ENCODE assay signal across 14 mouse cellular contexts in genomic region chr8:47240266-47240665, GRCm38 (mm10).
DNase-seq lines count a peak whose midpoint lies in the region; ATAC-seq and TF ChIP-seq lines count a peak whose summit lies in the region.
"Had no signal": no experiment of that assay in that cellular context is flagged by ENCODE, and none has a peak within 500 bp of the region (broad histone marks: within the 10 kb centered on the region; RNA-seq: fewer than 3 reads in every experiment).

No protein-coding gene starts in this region.

- no peak overlapping the region for H3K9ac ChIP-seq in lung, embryonic 14.5 days
- no peak overlapping the region for H3K9ac ChIP-seq in embryonic facial prominence, embryonic 11.5 days (replicated peaks; ENCODE audit: low read length)
- 0 out of 2 replicates have a peak overlapping the region, but pooled peaks have one; percentile 4 for H3K9ac ChIP-seq in hindbrain, embryonic 12.5 days
- H3K9ac ChIP-seq in midbrain, embryonic 16.5 days (ENCODE audit: low read depth, low read length) = no peak overlapping the region
- no peak overlapping the region for H3K9ac ChIP-seq in kidney, embryonic 16.5 days (replicated peaks; ENCODE audit: low read length)
- H3K9ac ChIP-seq: liver, embryonic 14.5 days; stomach, embryonic 15.5 days had no signal

- TF ChIP-seq CTCF in lung, embryonic 14.5 days (IDR thresholded peaks at IDR 0.05; ENCODE audit: low read depth) = no peak
- no peak for TF ChIP-seq CTCF in thymus, adult 2 months (IDR thresholded peaks at IDR 0.05; ENCODE audit: borderline replicate concordance, control insufficient read depth, extremely low read depth, insufficient read depth, low read length, poor library complexity)

- peak; percentile 53 for DNase-seq in lung, embryonic 14.5 days
- no peak for DNase-seq in lung, postnatal 36 days
- peak; percentile 41 for DNase-seq in embryonic facial prominence, embryonic 11.5 days (ENCODE audit: low spot score)
- no peak for DNase-seq in thymus, adult 2 months
- DNase-seq: cerebellum, postnatal 36 days; kidney, postnatal 14 days; right cerebral cortex, postnatal 14 days had no signal

- WGBS in lung, embryonic 14.5 days = 31% methylated on average over 7 of the region's 7 CpGs
- 60% methylated on average over 7 of the region's 7 CpGs for WGBS in embryonic facial prominence, embryonic 11.5 days
- WGBS in hindbrain, embryonic 12.5 days = 32% methylated on average over 7 of the region's 7 CpGs
- WGBS in midbrain, embryonic 16.5 days = 13% methylated on average over 7 of the region's 7 CpGs
- 85% methylated on average over 7 of the region's 7 CpGs for WGBS in kidney, embryonic 16.5 days
- 89% methylated on average over 7 of the region's 7 CpGs for WGBS in thymus, adult 2 months

- H3K27ac ChIP-seq in lung, embryonic 14.5 days (ENCODE audit: low read depth) = peak overlapping the region; percentile 15; the same call in 1 of the 2 replicates
- H3K27ac ChIP-seq in embryonic facial prominence, embryonic 11.5 days (replicated peaks; ENCODE audit: low read depth, low read length) = no peak overlapping the region
- peak overlapping the region; percentile 62 for H3K27ac ChIP-seq in hindbrain, embryonic 12.5 days
- H3K27ac ChIP-seq in midbrain, embryonic 16.5 days (ENCODE audit: low read length) = no peak overlapping the region
- H3K27ac ChIP-seq in kidney, embryonic 16.5 days (ENCODE audit: low read length) = no peak overlapping the region
- no peak overlapping the region for H3K27ac ChIP-seq in thymus, adult 2 months (ENCODE audit: control insufficient read depth, insufficient read depth, low read length)
- H3K27ac ChIP-seq: liver, embryonic 14.5 days had no signal

- H3K9me3 ChIP-seq in lung, embryonic 14.5 days (ENCODE audit: low read depth, low read length) = no peaks in the 10 kb centered on the region
- no peaks in the 10 kb centered on the region for H3K9me3 ChIP-seq in embryonic facial prominence, embryonic 11.5 days (replicated peaks; ENCODE audit: control insufficient read depth, low read length)
- H3K9me3 ChIP-seq in hindbrain, embryonic 12.5 days (replicated peaks) = no peaks in the 10 kb centered on the region
- no peaks in the 10 kb centered on the region for H3K9me3 ChIP-seq in midbrain, embryonic 16.5 days (replicated peaks; ENCODE audit: control insufficient read depth, low read length, poor library complexity, severe bottlenecking)
- no peaks in the 10 kb centered on the region for H3K9me3 ChIP-seq in kidney, embryonic 16.5 days (ENCODE audit: low read length)
- H3K9me3 ChIP-seq: stomach, embryonic 15.5 days had no signal

- ATAC-seq in lung, embryonic 14.5 days (ENCODE audit: insufficient read depth) = no peak; the same call in 1 of the 2 replicates
- no peak for ATAC-seq in embryonic facial prominence, embryonic 11.5 days (replicated peaks; ENCODE audit: insufficient number of reproducible peaks, low FRiP score, low TSS enrichment, low read depth)
- ATAC-seq in hindbrain, embryonic 12.5 days (ENCODE audit: low FRiP score) = no peak
- ATAC-seq in midbrain, embryonic 16.5 days = no peak
- no peak for ATAC-seq in kidney, embryonic 16.5 days (ENCODE audit: low FRiP score, low TSS enrichment)
- ATAC-seq in megakaryocyte progenitor cell, adult 5-6 weeks (replicated peaks; ENCODE audit: poor library complexity) = no peak

- H3K27me3 ChIP-seq in lung, embryonic 14.5 days (ENCODE audit: insufficient read depth, low read length) = no peaks in the 10 kb centered on the region
- H3K27me3 ChIP-seq in embryonic facial prominence, embryonic 11.5 days (ENCODE audit: control insufficient read depth, insufficient read depth, low read length) = no peaks in the 10 kb centered on the region
- H3K27me3 ChIP-seq in hindbrain, embryonic 12.5 days = no peaks in the 10 kb centered on the region
- H3K27me3 ChIP-seq in midbrain, embryonic 16.5 days (ENCODE audit: control insufficient read depth, insufficient read depth, low read depth, low read length) = no peaks in the 10 kb centered on the region
- no peaks in the 10 kb centered on the region for H3K27me3 ChIP-seq in kidney, embryonic 16.5 days (ENCODE audit: insufficient read depth, low read length)
- no peaks in the 10 kb centered on the region for H3K27me3 ChIP-seq in thymus, adult 2 months (ENCODE audit: control insufficient read depth, insufficient read depth, low read length)
- H3K27me3 ChIP-seq: stomach, embryonic 15.5 days had no signal

- no peaks in the 10 kb centered on the region for H3K36me3 ChIP-seq in lung, embryonic 14.5 days (ENCODE audit: insufficient read depth)
- no peaks in the 10 kb centered on the region for H3K36me3 ChIP-seq in embryonic facial prominence, embryonic 11.5 days (replicated peaks; ENCODE audit: control insufficient read depth, insufficient read depth, low read depth, low read length)
- no peaks in the 10 kb centered on the region for H3K36me3 ChIP-seq in hindbrain, embryonic 12.5 days
- H3K36me3 ChIP-seq in midbrain, embryonic 16.5 days (ENCODE audit: control insufficient read depth, insufficient read depth, low read length) = no peaks in the 10 kb centered on the region
- H3K36me3 ChIP-seq in kidney, embryonic 16.5 days (ENCODE audit: insufficient read depth, low read length) = no peaks in the 10 kb centered on the region
- no peaks in the 10 kb centered on the region for H3K36me3 ChIP-seq in thymus, adult 2 months (ENCODE audit: control insufficient read depth, insufficient read depth, low read length)
- H3K36me3 ChIP-seq: stomach, embryonic 15.5 days had no signal

- peak overlapping the region; percentile 33 for H3K4me2 ChIP-seq in lung, embryonic 14.5 days
- H3K4me2 ChIP-seq in embryonic facial prominence, embryonic 11.5 days (ENCODE audit: low read depth, low read length) = no peak overlapping the region
- peak overlapping the region; percentile 46 for H3K4me2 ChIP-seq in hindbrain, embryonic 12.5 days (replicated peaks)
- H3K4me2 ChIP-seq in midbrain, embryonic 16.5 days (ENCODE audit: low read length) = peak overlapping the region; percentile 76
- H3K4me2 ChIP-seq in kidney, embryonic 16.5 days (replicated peaks; ENCODE audit: low read depth, low read length) = no peak overlapping the region

- TF ChIP-seq POLR2A in thymus, adult 2 months (IDR thresholded peaks at IDR 0.05; ENCODE audit: control insufficient read depth, extremely low read depth, insufficient read depth, low read length, poor library complexity) = no peak

- no peak overlapping the region for H3K4me3 ChIP-seq in lung, embryonic 14.5 days (ENCODE audit: low read depth, low read length)
- no peak overlapping the region for H3K4me3 ChIP-seq in embryonic facial prominence, embryonic 11.5 days (ENCODE audit: low read depth, low read length)
- H3K4me3 ChIP-seq in hindbrain, embryonic 12.5 days = no peak overlapping the region
- no peak overlapping the region for H3K4me3 ChIP-seq in midbrain, embryonic 16.5 days (ENCODE audit: low read depth, low read length)
- H3K4me3 ChIP-seq in kidney, embryonic 16.5 days (ENCODE audit: low read length) = no peak overlapping the region
- H3K4me3 ChIP-seq in thymus, adult 2 months (ENCODE audit: control insufficient read depth, insufficient read depth, low read length) = no peak overlapping the region
- H3K4me3 ChIP-seq: myocyte; stomach, embryonic 15.5 days had no signal

- peaks cover 20% of the 10 kb centered on the region for H3K4me1 ChIP-seq in lung, embryonic 14.5 days (ENCODE audit: insufficient read depth)
- no peaks in the 10 kb centered on the region for H3K4me1 ChIP-seq in embryonic facial prominence, embryonic 11.5 days (ENCODE audit: control insufficient read depth, insufficient read depth, low read length)
- peaks cover 55% of the 10 kb centered on the region for H3K4me1 ChIP-seq in hindbrain, embryonic 12.5 days
- H3K4me1 ChIP-seq in midbrain, embryonic 16.5 days (ENCODE audit: control insufficient read depth, insufficient read depth, low read length) = peaks cover 62% of the 10 kb centered on the region
- H3K4me1 ChIP-seq in kidney, embryonic 16.5 days (ENCODE audit: insufficient read depth, low read length) = peaks cover 14% of the 10 kb centered on the region
- peaks cover 3% of the 10 kb centered on the region; the same call in 1 of the 2 replicates for H3K4me1 ChIP-seq in thymus, adult 2 months (replicated peaks; ENCODE audit: control insufficient read depth, insufficient read depth, low read length)

Comparison
In these comparisons a context has a peak if more than half of its experiments do, and no peak if none do; other contexts are left out.
1. DNase-seq: peak in lung, embryonic 14.5 days (single experiment) and embryonic facial prominence, embryonic 11.5 days (single experiment); none in lung, postnatal 36 days (single experiment) and thymus, adult 2 months (single experiment).
2. H3K27ac ChIP-seq: peak in lung, embryonic 14.5 days (single experiment) and hindbrain, embryonic 12.5 days (single experiment); none in embryonic facial prominence, embryonic 11.5 days (single experiment), midbrain, embryonic 16.5 days (single experiment), kidney, embryonic 16.5 days (single experiment) and thymus, adult 2 months (single experiment).
3. H3K4me2 ChIP-seq: peak in lung, embryonic 14.5 days (single experiment), hindbrain, embryonic 12.5 days (single experiment) and midbrain, embryonic 16.5 days (single experiment); none in embryonic facial prominence, embryonic 11.5 days (single experiment) and kidney, embryonic 16.5 days (single experiment).